Mouse (Mus musculus) left cerebral cortex, adult 9 months (tissue): ENCODE measurements at regions not wholly inside any gene's neighbourhood (a gene's known extent, or its start where the extent isn't known, plus 50 kb on each side); places are given as distances from the start of the nearest gene placed in this dataset.

Experiments used
- DNase-seq, 2 experiments: peaks; one replicate each; pipeline ENCODE4 v3.0.0; 2022; ENCODE audit warnings: low spot score in 2 of 2

- no peak for DNase-seq
Measured at GRCm38 (mm10) chr2:166438207-166438606, 275.4 kb downstream of the Prex1 start.

DNA sequence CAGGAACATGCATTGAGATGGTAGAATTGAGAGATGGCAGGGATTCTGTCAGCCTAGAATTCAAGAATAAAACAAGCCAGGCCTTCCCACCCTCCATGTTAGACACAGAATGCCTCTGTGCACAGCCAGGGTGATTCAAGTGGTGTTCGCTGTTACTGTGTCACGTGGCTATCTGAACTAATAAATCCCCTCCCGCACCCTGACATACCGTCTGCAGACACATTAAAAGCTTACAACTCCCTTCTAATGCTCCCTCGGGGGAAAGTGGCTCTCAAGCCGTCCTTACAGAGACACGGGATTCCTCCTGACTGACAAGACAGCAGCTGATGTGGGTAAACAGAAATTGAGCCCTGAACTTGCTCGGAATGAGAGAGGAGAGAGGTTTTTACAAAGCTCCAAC lies 279.1 kb downstream of the Prex1 start:
- DNase-seq: no peak

GRCm38 (mm10) chr2:166433655-166434333 lies 278.3 kb upstream of the Sulf2 start:
- peak in 1 of 2 experiments; percentile 80 for DNase-seq

DNA sequence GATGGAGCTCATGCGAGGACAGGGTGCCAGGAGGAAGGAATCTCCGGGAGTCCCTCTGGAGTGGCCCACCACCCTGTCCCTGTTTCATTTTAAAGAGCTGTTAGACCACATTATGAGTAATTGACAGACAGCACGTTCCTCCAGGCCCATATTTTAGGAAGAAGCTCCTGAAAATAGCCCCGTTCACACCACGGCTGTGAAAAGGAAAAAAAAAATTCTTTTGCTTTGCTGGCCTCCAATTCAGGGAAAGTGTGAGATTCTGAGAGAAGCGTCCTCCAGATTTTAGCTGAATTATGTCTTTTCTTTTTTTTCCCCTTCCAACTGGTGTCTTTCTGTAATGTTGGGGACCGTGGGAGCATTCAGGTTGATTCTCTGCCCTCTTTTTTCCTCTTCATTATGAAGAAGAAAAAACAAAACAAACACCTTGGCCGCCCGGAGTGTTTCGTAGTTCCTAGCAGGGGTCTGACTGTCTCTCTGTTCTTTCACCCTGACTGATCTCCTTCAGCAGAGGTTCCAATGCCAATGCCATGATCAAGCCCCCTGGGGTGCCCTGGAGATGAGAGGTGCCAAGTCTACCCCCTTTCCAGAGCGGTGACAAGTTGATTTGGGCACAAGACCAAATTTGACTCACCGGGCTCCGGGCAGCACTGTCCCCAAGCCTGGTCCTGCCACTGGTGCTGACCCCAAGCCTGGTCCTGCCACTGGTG lies 277.6 kb upstream of the Sulf2 start:
- peak in 1 of 2 experiments; percentile 41 for DNase-seq

DNA sequence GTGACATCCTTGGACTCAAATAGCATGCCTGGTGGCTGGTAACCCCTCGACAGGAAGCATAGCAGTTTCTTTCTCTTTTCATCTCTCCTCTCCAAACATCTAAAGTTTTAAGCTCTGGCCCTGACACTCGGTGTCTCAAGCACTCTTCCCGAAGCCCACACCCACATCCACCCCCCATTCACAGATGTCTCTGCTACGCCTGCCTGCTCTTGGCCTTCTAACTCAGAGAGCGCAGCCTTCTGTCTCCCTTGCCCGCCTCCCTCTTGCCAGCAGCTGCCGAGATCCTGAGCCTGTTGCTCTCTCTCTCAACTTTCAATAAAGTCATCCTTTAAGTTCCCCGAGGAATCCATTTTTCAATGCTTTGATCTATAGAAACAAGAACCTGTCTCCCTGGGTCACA lies 277.1 kb upstream of the Sulf2 start:
- no peak for DNase-seq

GRCm38 (mm10) chr2:166429918-166430317 lies 274.5 kb upstream of the Sulf2 start:
- DNase-seq: no peak

DNA sequence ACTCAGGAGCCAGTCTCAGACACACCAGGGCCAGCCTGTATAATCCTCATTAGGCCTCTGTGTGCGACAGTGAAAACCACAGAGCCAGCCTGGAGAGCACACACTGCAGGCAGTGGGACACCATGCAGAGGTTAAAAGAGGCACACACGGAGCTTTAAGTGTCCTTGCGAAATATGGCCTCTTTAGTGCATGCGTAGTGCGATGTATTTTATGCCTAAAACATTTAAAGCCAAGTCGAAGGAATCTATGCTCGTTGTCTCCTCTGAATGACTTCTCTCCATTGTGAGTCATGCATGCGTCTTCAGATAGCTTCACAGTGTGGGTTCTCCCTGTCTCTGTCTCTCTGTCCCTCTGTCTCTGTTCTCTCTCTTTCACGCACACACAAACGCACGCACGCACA lies 274.0 kb upstream of the Sulf2 start:
- no peak for DNase-seq

DNA sequence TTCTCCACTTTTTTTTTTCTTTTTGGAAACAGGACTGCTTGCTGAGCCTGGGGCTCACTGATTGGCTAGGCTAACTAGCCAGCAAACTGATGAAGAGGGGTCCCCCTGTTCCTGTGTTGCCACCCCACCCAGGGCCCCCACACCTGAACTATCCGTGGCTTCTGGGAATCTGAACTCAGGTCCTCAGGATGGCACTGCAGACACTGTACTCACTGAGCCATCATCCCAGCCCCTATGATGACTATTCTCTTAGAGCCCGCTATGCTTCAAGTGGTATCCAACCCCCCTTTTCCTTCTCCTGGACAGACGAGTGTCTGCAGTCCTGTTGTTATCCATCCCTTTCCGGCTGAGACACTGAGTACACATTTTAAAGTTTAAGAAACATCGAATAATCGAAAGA lies 271.9 kb upstream of the Sulf2 start:
- no peak for DNase-seq

DNA sequence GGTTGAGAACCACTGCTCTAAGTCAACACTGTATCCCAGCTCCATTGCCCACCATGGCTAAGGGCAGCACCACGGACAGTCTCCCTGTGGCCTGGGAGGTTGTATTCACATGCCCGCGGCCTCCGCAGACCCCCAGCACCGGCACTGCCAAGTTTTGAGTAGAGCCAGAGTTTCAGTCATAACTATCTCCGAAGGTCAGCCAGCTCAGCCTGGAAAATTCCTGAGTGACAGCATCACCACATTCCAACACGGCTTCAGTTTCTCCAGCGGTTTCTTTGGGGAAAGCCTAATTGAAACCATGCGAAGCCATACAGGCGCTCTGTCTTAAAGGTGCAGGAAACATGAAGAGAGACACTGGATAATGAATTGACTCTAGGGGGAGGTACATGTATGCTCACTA lies 271.5 kb upstream of the Sulf2 start:
- DNase-seq: no peak

DNA sequence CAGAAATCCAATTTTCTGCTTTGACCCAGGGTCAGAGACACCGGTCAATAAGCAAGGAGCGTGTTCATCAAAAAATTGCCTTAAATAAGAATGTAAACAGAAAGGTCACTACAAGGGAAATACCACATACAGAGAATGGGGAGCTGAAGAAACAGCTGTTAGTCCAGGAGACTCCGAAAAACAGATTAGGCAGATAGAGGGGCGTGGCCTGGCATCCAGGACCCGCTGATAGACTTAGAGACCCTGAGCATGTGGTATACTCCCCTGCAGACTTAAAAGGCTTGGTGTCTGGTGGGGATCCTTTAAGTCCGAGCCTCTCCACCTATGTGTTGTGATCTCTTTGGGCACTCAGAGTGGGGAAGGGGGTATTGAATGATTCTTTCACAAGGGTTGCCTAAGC lies 271.0 kb upstream of the Sulf2 start:
- no peak for DNase-seq

- no peak for DNase-seq
Measured at GRCm38 (mm10) chr2:166425141-166425540, 269.7 kb upstream of the Sulf2 start.

DNA sequence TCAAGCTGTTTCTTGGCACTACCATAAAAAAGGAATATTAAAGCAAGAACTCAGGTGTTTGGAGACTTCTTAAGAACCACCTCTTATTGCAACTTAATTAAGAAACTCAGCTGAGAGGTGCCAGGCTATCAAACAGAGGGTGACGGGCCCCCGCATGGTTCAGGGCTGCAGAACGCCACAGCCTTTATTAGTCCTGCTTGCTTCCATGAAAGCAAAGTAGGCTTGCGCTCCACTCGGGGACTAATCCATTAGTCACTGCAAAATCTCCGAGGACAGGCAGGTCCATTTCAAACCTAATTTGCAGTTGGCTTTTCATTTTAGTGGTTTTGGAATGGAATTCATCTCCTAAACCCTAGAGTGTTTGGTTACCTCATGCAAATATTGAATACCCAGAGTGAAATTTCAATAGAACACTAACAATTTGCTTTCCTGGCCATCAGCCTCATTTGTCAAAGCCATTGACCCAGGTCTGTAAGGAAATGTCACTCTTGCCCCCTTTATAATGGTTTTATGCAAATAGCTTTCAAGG lies 267.7 kb upstream of the Sulf2 start:
- no peak for DNase-seq

DNA sequence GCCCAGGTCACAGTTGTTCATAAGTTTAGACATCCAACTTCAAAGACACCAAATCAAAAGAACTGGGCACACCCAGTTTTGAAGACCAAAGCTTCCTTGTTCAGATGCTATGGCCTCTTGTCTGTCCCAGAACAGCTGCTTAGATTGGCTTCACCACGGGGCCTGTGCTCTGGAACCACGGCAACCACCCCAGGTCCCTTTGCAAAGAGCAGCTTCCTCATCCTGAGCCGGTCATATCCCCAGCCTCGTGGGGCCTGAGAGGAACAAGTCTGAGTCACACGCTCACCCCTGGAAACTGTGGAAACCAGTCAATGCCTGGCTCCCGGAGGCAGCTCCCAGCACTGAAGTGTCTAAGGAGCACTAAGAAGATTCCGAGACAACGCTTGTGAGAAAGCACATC lies 264.8 kb upstream of the Sulf2 start:
- no peak for DNase-seq

- DNase-seq: no peak
Measured at GRCm38 (mm10) chr2:166419271-166419670, 263.8 kb upstream of the Sulf2 start.

GRCm38 (mm10) chr2:166418279-166418678 lies 262.8 kb upstream of the Sulf2 start:
- no peak for DNase-seq

GRCm38 (mm10) chr2:166417628-166418027 lies 262.2 kb upstream of the Sulf2 start:
- peak; percentile 67 to 81 for DNase-seq

GRCm38 (mm10) chr2:166415481-166415965 lies 260.1 kb upstream of the Sulf2 start:
- no peak for DNase-seq

DNA sequence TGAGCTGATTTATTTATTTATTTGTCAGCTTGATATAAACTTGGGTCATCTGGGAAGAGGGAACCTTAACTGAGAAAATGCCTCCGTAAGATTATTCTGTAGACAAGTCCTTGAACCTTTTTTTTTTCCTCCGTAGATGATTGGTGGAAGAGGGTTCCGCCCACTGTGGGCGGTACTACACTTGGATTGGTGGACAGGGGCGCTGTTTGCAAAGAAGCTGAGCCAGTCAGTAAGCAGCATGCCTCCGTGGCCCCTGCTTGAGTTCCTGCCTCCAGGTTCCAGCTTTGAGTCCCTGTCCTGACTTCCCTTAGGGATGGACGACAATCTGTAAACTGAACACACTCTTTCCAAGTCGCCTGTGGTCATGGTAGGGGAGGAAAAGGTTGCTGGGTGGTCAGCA lies 259.4 kb upstream of the Sulf2 start:
- no peak for DNase-seq

DNA sequence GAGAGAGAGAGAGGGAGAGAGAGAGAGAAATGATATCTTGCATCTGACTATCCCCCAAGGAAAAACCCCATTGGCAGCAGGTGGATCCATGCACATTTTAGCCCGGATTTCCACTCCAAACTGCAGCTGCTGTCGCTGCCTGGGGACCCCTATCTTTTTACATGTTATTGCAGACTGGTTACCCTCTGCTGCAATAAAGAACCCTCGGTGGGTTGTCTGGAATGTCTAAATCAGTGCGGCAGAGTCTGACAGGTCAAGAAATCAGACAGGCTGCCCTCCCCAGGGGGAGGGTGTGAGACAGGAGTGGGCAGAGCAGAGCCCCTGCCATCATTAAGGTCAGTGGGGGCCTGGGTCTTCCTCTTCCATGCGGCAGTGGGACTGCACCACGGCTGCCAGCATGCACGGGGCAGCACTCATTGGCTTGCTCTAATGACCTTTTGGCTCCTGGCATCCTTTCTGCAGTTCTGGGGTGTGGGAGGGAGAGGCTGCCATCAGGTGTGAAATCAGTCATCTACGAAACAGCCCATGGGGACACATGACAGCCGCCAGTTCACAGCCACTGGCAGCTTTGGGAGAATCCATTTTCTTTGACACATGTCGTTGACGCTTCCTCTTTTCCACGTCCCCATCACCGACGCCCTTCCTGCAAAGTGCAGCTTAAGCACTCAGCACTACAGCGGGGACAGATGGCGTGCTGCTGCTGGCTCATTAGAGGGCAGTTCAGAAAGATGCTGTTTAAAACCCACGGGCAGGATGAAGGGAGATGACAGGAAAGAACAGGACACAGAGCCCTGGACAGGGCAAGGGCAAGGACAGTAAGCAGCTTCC lies 256.8 kb upstream of the Sulf2 start:
- DNase-seq: no peak

GRCm38 (mm10) chr2:166409391-166409790 lies 253.9 kb upstream of the Sulf2 start:
- no peak for DNase-seq

DNA sequence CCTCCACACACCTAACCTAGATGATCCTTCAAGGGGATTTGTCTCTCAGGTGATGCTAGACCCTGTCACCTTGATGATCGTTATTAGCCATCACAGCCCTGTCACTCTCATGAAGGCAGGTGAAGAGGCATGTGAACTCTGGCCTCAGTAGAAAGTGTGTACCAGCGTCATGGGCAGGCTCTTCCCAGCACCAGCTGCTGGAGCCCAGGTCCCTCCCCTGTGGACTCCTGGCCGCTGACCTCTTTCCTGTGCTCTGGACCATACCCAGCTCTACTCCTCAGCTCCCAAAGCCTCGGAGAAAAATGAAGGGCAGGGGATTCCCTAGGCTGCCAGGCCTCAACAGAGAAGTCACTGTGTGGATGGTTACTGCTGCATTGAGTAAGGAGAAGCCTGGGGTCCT lies 253.3 kb upstream of the Sulf2 start:
- DNase-seq: no peak

DNA sequence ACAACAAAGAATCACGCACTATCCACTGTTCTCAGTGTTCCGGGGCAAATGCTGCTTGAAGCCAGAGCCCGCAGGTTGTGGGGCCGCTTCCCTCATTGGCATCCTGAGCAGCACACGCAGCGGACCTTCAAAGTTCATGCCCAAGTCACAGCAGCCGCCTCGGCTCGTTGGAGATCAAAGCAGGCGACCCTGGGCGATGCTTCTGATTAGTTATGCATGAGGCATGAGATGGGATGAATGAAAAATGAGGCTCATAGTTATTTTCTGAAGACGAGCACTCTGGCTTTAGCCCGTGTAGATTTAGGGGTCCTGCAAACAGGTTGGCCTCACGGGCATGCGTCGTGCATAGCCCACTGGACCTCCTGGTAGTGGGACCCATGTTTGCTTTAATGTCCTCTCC lies 252.5 kb upstream of the Sulf2 start:
- no peak for DNase-seq
